Mouse (Mus musculus): Measurements from ENCODE around the gene Hnf4a. TPM values are rescaled to one million over a fixed set of nuclear protein-coding genes. Genes with fewer than 3 reads are reported as not detected.

The Hnf4a gene
- total and polyA plus RNA-seq, 2 experiments from 2014 or later, result not detected

- TF ChIP-seq CTCF (IDR thresholded peaks at IDR 0.05; ENCODE audit: low read depth), result no peak
- H3K9me3 ChIP-seq (ENCODE audit: low read length), result no peaks in the 10 kb centered on the region
- no peaks in the 10 kb centered on the region for H3K4me1 ChIP-seq (ENCODE audit: insufficient read depth)
- H3K27ac ChIP-seq (ENCODE audit: low read depth, low read length), result no peak overlapping the region
- 54% methylated on average over 11 of the region's 11 CpGs for WGBS
- H3K27me3 ChIP-seq (ENCODE audit: insufficient read depth, low read length), result no peaks in the 10 kb centered on the region
- no peak for DNase-seq
- ATAC-seq, result no peak
- H3K9ac ChIP-seq, result no peak overlapping the region
- no peak overlapping the region for H3K4me3 ChIP-seq (ENCODE audit: low read depth, low read length)
- H3K36me3 ChIP-seq (ENCODE audit: insufficient read depth), result no peaks in the 10 kb centered on the region
- H3K4me2 ChIP-seq (ENCODE audit: low read depth), result no peak overlapping the region
Observed at GRCm38 (mm10) chr2:163575248-163575647, 68.6 kb downstream of the Hnf4a start.

GRCm38 (mm10) chr2:163577986-163578385, 71.4 kb downstream of the Hnf4a start:
- H3K9ac ChIP-seq, result no peak overlapping the region

GRCm38 (mm10) chr2:163580069-163580945, 73.7 kb downstream of the Hnf4a start:
- no peak for ATAC-seq
- Histone ChIP-seq H3K27ac (ENCODE audit: low read depth, low read length) (no peak overlapping the region), H3K27me3 (ENCODE audit: insufficient read depth, low read length) (no peaks in the 10 kb centered on the region), H3K4me2 (ENCODE audit: low read depth) (no peak overlapping the region), H3K4me3 (ENCODE audit: low read depth, low read length) (no peak overlapping the region), H3K9ac (no peak overlapping the region), H3K9me3 (ENCODE audit: low read length) (no peaks in the 10 kb centered on the region), H3K4me1 (ENCODE audit: insufficient read depth) (no peaks in the 10 kb centered on the region), H3K36me3 (ENCODE audit: insufficient read depth) (no peaks in the 10 kb centered on the region)
- no peak for TF ChIP-seq CTCF (IDR thresholded peaks at IDR 0.05; ENCODE audit: low read depth)
- 82% methylated on average over 13 of the region's 13 CpGs for WGBS
- DNase-seq, result no peak

More at GRCm38 (mm10) chr2:163577986-163578385, 71.4 kb downstream of the Hnf4a start:
- TF ChIP-seq CTCF (IDR thresholded peaks at IDR 0.05; ENCODE audit: low read depth), result no peak
- 87% methylated on average over 2 of the region's 2 CpGs for WGBS
- ATAC-seq (no peak), DNase-seq (no peak)
- H3K27me3 ChIP-seq (ENCODE audit: insufficient read depth, low read length), result no peaks in the 10 kb centered on the region
- no peak overlapping the region for H3K4me3 ChIP-seq (ENCODE audit: low read depth, low read length)
- H3K4me1 ChIP-seq (ENCODE audit: insufficient read depth), result no peaks in the 10 kb centered on the region
- H3K36me3 ChIP-seq (ENCODE audit: insufficient read depth), result no peaks in the 10 kb centered on the region
- H3K9me3 ChIP-seq (ENCODE audit: low read length), result no peaks in the 10 kb centered on the region
- no peak overlapping the region for H3K27ac ChIP-seq (ENCODE audit: low read depth, low read length)
- H3K4me2 ChIP-seq (ENCODE audit: low read depth), result no peak overlapping the region

GRCm38 (mm10) chr2:163583226-163584087, 76.8 kb downstream of the Hnf4a start:
- Histone ChIP-seq H3K4me1 (ENCODE audit: insufficient read depth) (no peaks in the 10 kb centered on the region), H3K27ac (ENCODE audit: low read depth, low read length) (no peak overlapping the region), H3K9me3 (ENCODE audit: low read length) (no peaks in the 10 kb centered on the region), H3K4me3 (ENCODE audit: low read depth, low read length) (no peak overlapping the region), H3K36me3 (ENCODE audit: insufficient read depth) (no peaks in the 10 kb centered on the region), H3K4me2 (ENCODE audit: low read depth) (no peak overlapping the region), H3K27me3 (ENCODE audit: insufficient read depth, low read length) (no peaks in the 10 kb centered on the region), H3K9ac (no peak overlapping the region)
- no peak for TF ChIP-seq CTCF (IDR thresholded peaks at IDR 0.05; ENCODE audit: low read depth)
- ATAC-seq (no peak), DNase-seq (peak; percentile 26)
- 83% methylated on average over 10 of the region's 10 CpGs for WGBS

- Histone ChIP-seq H3K4me2 (ENCODE audit: low read depth) (no peak overlapping the region), H3K4me1 (ENCODE audit: insufficient read depth) (no peaks in the 10 kb centered on the region), H3K9ac (no peak overlapping the region), H3K36me3 (ENCODE audit: insufficient read depth) (no peaks in the 10 kb centered on the region), H3K9me3 (ENCODE audit: low read length) (no peaks in the 10 kb centered on the region), H3K27me3 (ENCODE audit: insufficient read depth, low read length) (no peaks in the 10 kb centered on the region), H3K4me3 (ENCODE audit: low read depth, low read length) (no peak overlapping the region), H3K27ac (ENCODE audit: low read depth, low read length) (no peak overlapping the region)
- no peak for TF ChIP-seq CTCF (IDR thresholded peaks at IDR 0.05; ENCODE audit: low read depth)
- ATAC-seq (no peak), DNase-seq (peak; percentile 15)
- WGBS, result 69% methylated on average over 10 of the region's 10 CpGs
Observed at GRCm38 (mm10) chr2:163584088-163584426, 77.4 kb downstream of the Hnf4a start.

- DNase-seq (peak; percentile 67), ATAC-seq (no peak; the same call in 1 of the 2 replicates)
- Histone ChIP-seq H3K27ac (ENCODE audit: low read depth, low read length) (no peak overlapping the region), H3K27me3 (ENCODE audit: insufficient read depth, low read length) (no peaks in the 10 kb centered on the region), H3K9ac (no peak overlapping the region), H3K4me3 (ENCODE audit: low read depth, low read length) (no peak overlapping the region), H3K36me3 (ENCODE audit: insufficient read depth) (no peaks in the 10 kb centered on the region), H3K4me2 (ENCODE audit: low read depth) (no peak overlapping the region), H3K4me1 (ENCODE audit: insufficient read depth) (no peaks in the 10 kb centered on the region), H3K9me3 (ENCODE audit: low read length) (no peaks in the 10 kb centered on the region)
- TF ChIP-seq CTCF (IDR thresholded peaks at IDR 0.05; ENCODE audit: low read depth), result peak; percentile 80
- 51% methylated on average over 19 of the region's 19 CpGs for whole genome bisulfite sequencing
Observed at GRCm38 (mm10) chr2:163586384-163587261, 80.0 kb downstream of the Hnf4a start.
